Mouse (Mus musculus) liver, embryonic 16.5 days (tissue): ENCODE data around the gene Gm21976. TPM values are rescaled to one million over a fixed set of nuclear protein-coding genes. Genes with fewer than 3 reads are reported as not detected.

Experiments used
- ATAC-seq: fragments of 200-750 bp; cut with Nextera tagmentation; 2 replicates; pipeline ENCODE4 v1.8.0; 2017; ENCODE audit warnings: low read depth, mild to moderate bottlenecking, moderate number of reproducible peaks, moderate library complexity
- H3K27ac ChIP-seq: fragments of 300-500 bp; sonication (generic); 2 replicates; pipeline ENCODE4 v1.5.1; 2014; ENCODE audit warnings: mild to moderate bottlenecking, low read length
- H3K27me3 ChIP-seq: fragments of 300-500 bp; sonication (generic); 2 replicates; pipeline ENCODE4 v1.6.1; 2014; ENCODE audit warnings: low read depth, low read length, mixed read lengths; ENCODE audit not compliant: control insufficient read depth, insufficient read depth
- H3K36me3 ChIP-seq: fragments of 300-500 bp; sonication (generic); 2 replicates; pipeline ENCODE4 v1.6.1; 2014; ENCODE audit warnings: mild to moderate bottlenecking; ENCODE audit not compliant: control insufficient read depth, insufficient read depth
- H3K4me1 ChIP-seq: fragments of 300-500 bp; sonication (generic); 2 replicates; pipeline ENCODE4 v1.6.1; 2014; ENCODE audit warnings: low read depth, low read length, mixed read lengths; ENCODE audit not compliant: control insufficient read depth
- H3K4me2 ChIP-seq: fragments of 300-500 bp; sonication (generic); 2 replicates; pipeline ENCODE4 v1.6.1; 2014; ENCODE audit warnings: low read depth, low read length, mixed read lengths
- H3K4me3 ChIP-seq: fragments of 300-500 bp; sonication (generic); 2 replicates; pipeline ENCODE4 v1.5.1; 2014; ENCODE audit warnings: low read depth, mild to moderate bottlenecking, low read length
- H3K9ac ChIP-seq: fragments of 300-500 bp; sonication (generic); 2 replicates; pipeline ENCODE4 v1.6.1; 2014; ENCODE audit warnings: low read depth, low read length
- H3K9me3 ChIP-seq: fragments of 300-500 bp; sonication (generic); replicated peaks from 2 replicates; pipeline ENCODE4 v1.6.1; 2016; ENCODE audit warnings: low read length; ENCODE audit not compliant: control insufficient read depth
- WGBS: fragments of 180-500 bp; shearing (Covaris S2); extraction: QIAGEN DNeasy Blood & Tissue Kit; methylation state at CpG from one replicate; pipeline ENCODE4 v1.1.7; 2014; ENCODE audit not compliant: insufficient replicate concordance; 5-methylcytosine and 5-hydroxymethylcytosine counted together
- polyA plus RNA-seq: library from polyadenylated mRNA; unstranded; fragments of >200 nt; fragmentation: Nextera tagmentation; extraction: Ambion mirVana; gene quantifications from 2 replicates; pipeline ENCODE4 v1.2.1, GENCODE M21; 2015

Gene Gm21976
- polyA plus RNA-seq, 1 experiment from 2014 or later: not detected

- H3K9me3 ChIP-seq: no peaks in the 10 kb centered on the region
- H3K4me2 ChIP-seq: peak within 1 kb of the TSS; percentile 92
- H3K9ac ChIP-seq: peak within 1 kb of the TSS; percentile 86
- peak within 1 kb of the TSS; percentile 90 for H3K27ac ChIP-seq
- H3K4me1 ChIP-seq: peaks cover 16% of the 10 kb centered on the region
- H3K27me3 ChIP-seq: no peaks in the 10 kb centered on the region
- ATAC-seq: peak; percentile 99
- peaks cover 8% of the 10 kb centered on the region; the same call in 1 of the 2 replicates for H3K36me3 ChIP-seq
- under 1% methylated on average over 71 of the region's 71 CpGs for WGBS
- peak within 1 kb of the TSS; percentile 87 for H3K4me3 ChIP-seq
Observed at GRCm38 (mm10) chr13:98262636-98263457, 16.8 kb upstream of the Gm21976 start, which contains the start of the genes Utp15 and Ankra2. Utp15 (minus strand) TSS chr13:98263041. Ankra2 (plus strand) TSS chr13:98263074.

GRCm38 (mm10) chr13:98263458-98263987 is 16.2 kb upstream of the Gm21976 start:
- under 1% methylated on average over 16 of the region's 16 CpGs for WGBS
- H3K4me3 ChIP-seq: peak overlapping the region; percentile 87
- H3K36me3 ChIP-seq: peaks cover 5% of the 10 kb centered on the region; the same call in 1 of the 2 replicates
- peak overlapping the region; percentile 90 for H3K27ac ChIP-seq
- peaks cover 16% of the 10 kb centered on the region for H3K4me1 ChIP-seq
- ATAC-seq: peak; percentile 1
- peak overlapping the region; percentile 86 for H3K9ac ChIP-seq
- no peaks in the 10 kb centered on the region for H3K9me3 ChIP-seq
- peak overlapping the region; percentile 69 for H3K4me2 ChIP-seq
- no peaks in the 10 kb centered on the region for H3K27me3 ChIP-seq

GRCm38 (mm10) chr13:98264111-98264510 is 15.6 kb upstream of the Gm21976 start:
- H3K27ac ChIP-seq: no peak overlapping the region
- 17% methylated on average over 5 of the region's 5 CpGs for WGBS
- no peaks in the 10 kb centered on the region for H3K9me3 ChIP-seq

GRCm38 (mm10) chr13:98274023-98274422 is 5.7 kb upstream of the Gm21976 start:
- Histone ChIP-seq H3K27me3 (no peaks in the 10 kb centered on the region), H3K4me1 (no peaks in the 10 kb centered on the region; the same call in 1 of the 2 replicates), H3K4me3 (no peak overlapping the region), H3K4me2 (no peak overlapping the region), H3K9ac (no peak overlapping the region), H3K9me3 (no peaks in the 10 kb centered on the region), H3K27ac (no peak overlapping the region), H3K36me3 (peaks cover 11% of the 10 kb centered on the region)
- WGBS: 74% methylated on average over 9 of the region's 9 CpGs
- ATAC-seq: no peak

More at GRCm38 (mm10) chr13:98264111-98264510, 15.6 kb upstream of the Gm21976 start:
- Histone ChIP-seq H3K4me1 (peaks cover 16% of the 10 kb centered on the region), H3K36me3 (peaks cover 3% of the 10 kb centered on the region; the same call in 1 of the 2 replicates), H3K27me3 (no peaks in the 10 kb centered on the region), H3K9ac (peak overlapping the region; percentile 0; the same call in 1 of the 2 replicates), H3K4me3 (peak overlapping the region; percentile 87), H3K4me2 (peak overlapping the region; percentile 69)
- ATAC-seq: no peak

- peak; percentile 55; the same call in 1 of the 2 replicates for ATAC-seq
- no peak overlapping the region for H3K4me2 ChIP-seq
- 17% methylated on average over 4 of the region's 4 CpGs for WGBS
Observed at GRCm38 (mm10) chr13:98275646-98276045, 4.0 kb upstream of the Gm21976 start.

GRCm38 (mm10) chr13:98276253-98276652 is 3.4 kb upstream of the Gm21976 start:
- no peak overlapping the region for H3K4me2 ChIP-seq
- WGBS: 69% methylated on average over 7 of the region's 7 CpGs
- H3K27me3 ChIP-seq: no peaks in the 10 kb centered on the region

More at GRCm38 (mm10) chr13:98275646-98276045, 4.0 kb upstream of the Gm21976 start:
- Histone ChIP-seq H3K9me3 (no peaks in the 10 kb centered on the region), H3K36me3 (peaks cover 11% of the 10 kb centered on the region), H3K4me1 (no peaks in the 10 kb centered on the region; the same call in 1 of the 2 replicates), H3K27me3 (no peaks in the 10 kb centered on the region), H3K4me3 (no peak overlapping the region), H3K27ac (no peak overlapping the region), H3K9ac (no peak overlapping the region)

GRCm38 (mm10) chr13:98277501-98277900 is 2.2 kb upstream of the Gm21976 start:
- H3K9me3 ChIP-seq: no peaks in the 10 kb centered on the region
- no peak overlapping the region for H3K4me2 ChIP-seq
- H3K27ac ChIP-seq: no peak overlapping the region
- no peak overlapping the region for H3K4me3 ChIP-seq
- no peak for ATAC-seq
- no peak overlapping the region for H3K9ac ChIP-seq
- H3K4me1 ChIP-seq: no peaks in the 10 kb centered on the region; the same call in 1 of the 2 replicates
- no peaks in the 10 kb centered on the region for H3K27me3 ChIP-seq
- 66% methylated on average over 2 of the region's 2 CpGs for WGBS
- peaks cover 4% of the 10 kb centered on the region for H3K36me3 ChIP-seq

More at GRCm38 (mm10) chr13:98276253-98276652, 3.4 kb upstream of the Gm21976 start:
- no peak overlapping the region for H3K27ac ChIP-seq
- no peaks in the 10 kb centered on the region for H3K9me3 ChIP-seq
- no peaks in the 10 kb centered on the region; the same call in 1 of the 2 replicates for H3K4me1 ChIP-seq
- no peak overlapping the region for H3K9ac ChIP-seq
- peaks cover 11% of the 10 kb centered on the region for H3K36me3 ChIP-seq
- H3K4me3 ChIP-seq: no peak overlapping the region
- no peak for ATAC-seq

GRCm38 (mm10) chr13:98280990-98281650 is 1.4 kb downstream of the Gm21976 start:
- Histone ChIP-seq H3K27ac (no peak overlapping the region), H3K4me1 (no peaks in the 10 kb centered on the region), H3K9ac (no peak overlapping the region), H3K36me3 (no peaks in the 10 kb centered on the region), H3K4me3 (no peak overlapping the region), H3K9me3 (no peaks in the 10 kb centered on the region), H3K4me2 (no peak overlapping the region), H3K27me3 (no peaks in the 10 kb centered on the region)
- 56% methylated on average over 12 of the region's 12 CpGs for WGBS
- ATAC-seq: no peak
